Comparison of ENCODE assay signal across 9 mouse cellular contexts in the genomic region with DNA sequence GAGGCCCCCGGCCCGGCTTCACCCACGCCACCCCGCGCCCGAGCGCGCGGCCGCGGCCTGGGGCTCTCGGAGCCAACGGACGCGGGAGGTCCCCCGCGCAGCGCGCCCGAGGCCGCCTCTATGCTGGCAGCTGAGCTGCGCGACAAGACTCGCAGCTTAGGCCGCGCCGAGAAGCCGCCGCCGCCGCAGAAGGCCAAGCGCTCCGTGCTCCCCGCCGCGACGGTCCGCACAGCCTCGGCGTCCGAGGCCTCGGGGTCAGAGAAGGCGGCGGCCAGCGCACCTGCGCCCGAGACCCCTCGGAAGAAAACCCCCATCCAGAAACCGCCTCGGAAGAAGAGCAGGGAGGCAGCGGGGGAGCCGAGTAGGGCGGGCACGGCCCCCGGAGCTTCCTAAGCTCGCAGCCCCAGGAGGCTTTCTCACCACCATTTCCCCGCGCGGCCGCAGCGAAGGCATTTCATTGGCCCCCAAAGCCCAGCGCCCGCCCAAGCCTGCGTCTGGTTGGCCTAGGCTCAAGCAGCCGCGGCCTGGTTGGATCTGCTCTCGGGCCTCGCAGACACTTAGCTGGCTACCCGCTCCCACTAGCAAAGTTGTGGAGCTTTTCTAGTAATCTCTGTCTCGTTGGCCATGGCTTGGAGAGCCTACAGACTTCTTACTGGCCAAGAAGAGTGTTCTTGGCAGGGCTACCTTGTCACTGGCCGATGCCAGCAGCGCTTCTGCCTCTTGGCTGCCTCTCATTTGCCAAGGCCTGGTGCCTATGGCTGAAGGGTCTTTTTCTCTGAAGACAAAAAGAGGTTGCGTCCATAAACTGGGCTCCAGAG. TPM values are rescaled to one million over a fixed set of nuclear protein-coding genes. Genes with fewer than 3 reads are reported as not detected.
DNase-seq lines count a peak whose midpoint lies in the region; ATAC-seq and TF ChIP-seq lines count a peak whose summit lies in the region.
"Had no signal": no experiment of that assay in that cellular context is flagged by ENCODE, and none has a peak within 500 bp of the region (broad histone marks: within the 10 kb centered on the region; RNA-seq: fewer than 3 reads in every experiment).

No protein-coding gene starts in this region.

- H3K4me1 ChIP-seq in hindbrain, embryonic 16.5 days (ENCODE audit: control insufficient read depth, insufficient read depth, low read depth, low read length), result peaks cover 47% of the 10 kb centered on the region

- 2% methylated on average over 60 of the region's 73 CpGs for WGBS in hindbrain, embryonic 16.5 days

- intact Hi-C loops in gastrocnemius, adult 2 months (cut with DNase I), result no loop called here

- no peaks in the 10 kb centered on the region for H3K36me3 ChIP-seq in hindbrain, embryonic 16.5 days (ENCODE audit: control insufficient read depth, insufficient read depth, low read length)

- H3K4me2 ChIP-seq in hindbrain, embryonic 16.5 days (ENCODE audit: low read length), result peak overlapping the region; percentile 97

- ATAC-seq in hindbrain, embryonic 16.5 days, result peak; percentile 87

- peak overlapping the region; percentile 92 for H3K9ac ChIP-seq in hindbrain, embryonic 16.5 days (ENCODE audit: low read depth, low read length)

- peak overlapping the region; percentile 76 for H3K27ac ChIP-seq in gastrocnemius, adult 2 months
- peak overlapping the region; percentile 89 for H3K27ac ChIP-seq in hindbrain, embryonic 16.5 days (ENCODE audit: low read depth, low read length)

- no peak for TF ChIP-seq CTCF in gastrocnemius, adult 2 months (IDR thresholded peaks at IDR 0.05)

- H3K9me3 ChIP-seq in hindbrain, embryonic 16.5 days (ENCODE audit: control insufficient read depth, low read length), result no peaks in the 10 kb centered on the region

- peak overlapping the region; percentile 82 for H3K4me3 ChIP-seq in gastrocnemius, adult 2 months
- H3K4me3 ChIP-seq in hindbrain, embryonic 16.5 days (ENCODE audit: low read length), result peak overlapping the region; percentile 73

- peak; percentile 86 for DNase-seq in WW6 (ENCODE audit: low read depth, low spot score)
- DNase-seq in cerebellum, postnatal 25 days, result peak; percentile 88 to 93
- DNase-seq in gastrocnemius, adult 2 months, result peak; percentile 94
- peak; percentile 77 for DNase-seq in left cerebral cortex, adult 11 months (ENCODE audit: low spot score)
- peak; percentile 84 for DNase-seq in lung, postnatal 25 days (ENCODE audit: low spot score)
- DNase-seq in retina, postnatal 1 day, result peak; percentile 95
- peak; percentile 91 to 92 for DNase-seq in thymus, postnatal 36 days

- peaks cover 28% of the 10 kb centered on the region for H3K27me3 ChIP-seq in hindbrain, embryonic 16.5 days (replicated peaks; ENCODE audit: control insufficient read depth, insufficient read depth, low read length)

RNA-seq across cellular contexts. Expression of a gene that starts 10.3 kb away (rescaled TPM):
- total RNA-seq in gastrocnemius, adult 2 months (2021), result 1 to 10 TPM; 3.6 to 5.2 TPM
- 1.4 TPM in 2 replicates for polyA plus RNA-seq in hindbrain, embryonic 16.5 days (2015; fragmentation: Nextera tagmentation; extraction: Ambion mirVana)

RNA-seq across cellular contexts. Expression of a gene that starts 25.5 kb away (rescaled TPM):
- not detected for total RNA-seq in gastrocnemius, adult 2 months (2021)
- 3.3 and 3.9 TPM in 2 replicates for polyA plus RNA-seq in hindbrain, embryonic 16.5 days (2015; fragmentation: Nextera tagmentation; extraction: Ambion mirVana)
- polyA plus RNA-seq: gonadal fat pad, adult 2 months had no signal

RNA-seq across cellular contexts. Expression of a gene that starts 30.8 kb away (rescaled TPM):
- 1 to 10 TPM; 1.3 to 2.1 TPM for total RNA-seq in gastrocnemius, adult 2 months (2021)
- polyA plus RNA-seq in hindbrain, embryonic 16.5 days (2015; fragmentation: Nextera tagmentation; extraction: Ambion mirVana), result 3.5 and 3.8 TPM in 2 replicates

RNA-seq across cellular contexts. Expression of a gene that starts 48.0 kb away (rescaled TPM):
- total RNA-seq in gastrocnemius, adult 2 months (2021), result 10 to 100 TPM; 20.5 to 23.6 TPM
- 90.2 and 98.7 TPM in 2 replicates for polyA plus RNA-seq in hindbrain, embryonic 16.5 days (2015; fragmentation: Nextera tagmentation; extraction: Ambion mirVana)

Comparison
In these comparisons a context has a peak if more than half of its experiments do, and no peak if none do; other contexts are left out.
1. Peak in every context shown above with its lines: DNase-seq, ATAC-seq, H3K4me3 ChIP-seq and H3K27ac ChIP-seq.